Comparison of ENCODE assay signal across 20 mouse cellular contexts in genomic region chr16:28562847-28563246, GRCm38 (mm10).
DNase-seq lines count a peak whose midpoint lies in the region; ATAC-seq and TF ChIP-seq lines count a peak whose summit lies in the region.
"Had no signal": no experiment of that assay in that cellular context is flagged by ENCODE, and none has a peak within 500 bp of the region (broad histone marks: within the 10 kb centered on the region; RNA-seq: fewer than 3 reads in every experiment).

No protein-coding gene starts in this region.

- peak; percentile 44 to 55 for DNase-seq in frontal cortex, adult 2 months (ENCODE audit: extremely low spot score in 1 of 2, low spot score in 1 of 2)
- DNase-seq in frontal cortex, postnatal 10 days (ENCODE audit: low spot score in 2 of 2): no peak
- DNase-seq in left cerebral cortex, adult 18-20 months (ENCODE audit: low spot score in 2 of 2): peak; percentile 25 to 47
- no peak for DNase-seq in left cerebral cortex, adult 2 months (ENCODE audit: extremely low spot score in 1 of 2, low spot score in 2 of 2)
- DNase-seq in right cerebral cortex, adult 2 months (ENCODE audit: low spot score in 2 of 2): peak; percentile 48 to 49
- DNase-seq in right cerebral cortex, postnatal 10 days (ENCODE audit: low spot score in 2 of 2): no peak
- DNase-seq in liver, postnatal 0 days: no peak
- DNase-seq: adrenal gland, postnatal 10 days; cerebellum, adult 11-12 months; cerebellum, adult 9-10 months; cerebellum, postnatal 25 days; forebrain, postnatal 0 days; gastrocnemius, postnatal 14 days; heart, adult 2 months; heart, postnatal 14 days had no signal

- H3K4me1 ChIP-seq in liver, postnatal 0 days (ENCODE audit: insufficient read depth): no peaks in the 10 kb centered on the region; the same call in 1 of the 2 replicates

- H3K9ac ChIP-seq in liver, postnatal 0 days (replicated peaks): no peak overlapping the region
- H3K9ac ChIP-seq: embryonic facial prominence, embryonic 13.5 days; forebrain, embryonic 13.5 days; forebrain, postnatal 0 days; heart, embryonic 15.5 days; hindbrain, embryonic 13.5 days had no signal

- H3K27me3 ChIP-seq in liver, postnatal 0 days (ENCODE audit: insufficient read depth, low read length): peaks cover 18% of the 10 kb centered on the region

- no peak overlapping the region for H3K27ac ChIP-seq in left cerebral cortex, adult 2 months
- no peak overlapping the region for H3K27ac ChIP-seq in liver, postnatal 0 days (ENCODE audit: low read depth)
- H3K27ac ChIP-seq: embryonic facial prominence, embryonic 13.5 days; forebrain, embryonic 13.5 days; heart, adult 2 months; heart, embryonic 15.5 days; hindbrain, embryonic 13.5 days had no signal

- no peaks in the 10 kb centered on the region for H3K36me3 ChIP-seq in liver, postnatal 0 days (replicated peaks; ENCODE audit: insufficient read depth, low read length)
- H3K36me3 ChIP-seq: embryonic facial prominence, embryonic 13.5 days; heart, embryonic 15.5 days; hindbrain, embryonic 13.5 days had no signal

- no peak overlapping the region for H3K4me2 ChIP-seq in liver, postnatal 0 days (ENCODE audit: low read depth, low read length)
- H3K4me2 ChIP-seq: embryonic facial prominence, embryonic 13.5 days; forebrain, embryonic 13.5 days; heart, embryonic 11.5 days; heart, embryonic 15.5 days; hindbrain, embryonic 13.5 days had no signal

- no peak for TF ChIP-seq EP300 in liver, postnatal 0 days (IDR thresholded peaks at IDR 0.05; ENCODE audit: low read depth)

- ATAC-seq in liver, postnatal 0 days: no peak
- ATAC-seq: forebrain, embryonic 13.5 days; forebrain, postnatal 0 days had no signal

- no peak overlapping the region for H3K4me3 ChIP-seq in left cerebral cortex, adult 2 months
- H3K4me3 ChIP-seq in liver, postnatal 0 days (ENCODE audit: low read depth, low read length): no peak overlapping the region
- H3K4me3 ChIP-seq: embryonic facial prominence, embryonic 13.5 days; forebrain, embryonic 13.5 days; heart, adult 2 months; heart, embryonic 15.5 days; hindbrain, embryonic 13.5 days had no signal

- 69% methylated on average over 6 of the region's 6 CpGs for whole genome bisulfite sequencing in liver, postnatal 0 days (ENCODE audit: insufficient replicate concordance)

- H3K9me3 ChIP-seq in liver, postnatal 0 days (ENCODE audit: low read length): no peaks in the 10 kb centered on the region
- H3K9me3 ChIP-seq: embryonic facial prominence, embryonic 13.5 days; forebrain, embryonic 13.5 days; heart, embryonic 15.5 days; hindbrain, embryonic 13.5 days had no signal

- no peak for TF ChIP-seq CTCF in left cerebral cortex, adult 2 months (IDR thresholded peaks at IDR 0.05)
- TF ChIP-seq CTCF in liver, postnatal 0 days (IDR thresholded peaks at IDR 0.05; ENCODE audit: low read depth): no peak

- intact Hi-C loops in left cerebral cortex, adult 2 months (cut with DNase I): loop anchor here (5.0 kb wide), 1 partner anchor 34 kb away; no protein-coding TSS in a partner anchor

Comparison
In these comparisons a context has a peak if more than half of its experiments do, and no peak if none do; other contexts are left out.
1. DNase-seq: peak in frontal cortex, adult 2 months (2 of 2), left cerebral cortex, adult 18-20 months (2 of 2) and right cerebral cortex, adult 2 months (2 of 2); none in frontal cortex, postnatal 10 days (0 of 2), left cerebral cortex, adult 2 months (0 of 2), right cerebral cortex, postnatal 10 days (0 of 2) and liver, postnatal 0 days (single experiment).